Mouse (Mus musculus): ENCODE results near the gene Mctp1. TPM values are rescaled to one million over a fixed set of nuclear protein-coding genes. Genes with fewer than 3 reads are reported as not detected.

The Mctp1 gene
- polyA plus RNA-seq, 1 experiment, result 16.8 TPM

DNA sequence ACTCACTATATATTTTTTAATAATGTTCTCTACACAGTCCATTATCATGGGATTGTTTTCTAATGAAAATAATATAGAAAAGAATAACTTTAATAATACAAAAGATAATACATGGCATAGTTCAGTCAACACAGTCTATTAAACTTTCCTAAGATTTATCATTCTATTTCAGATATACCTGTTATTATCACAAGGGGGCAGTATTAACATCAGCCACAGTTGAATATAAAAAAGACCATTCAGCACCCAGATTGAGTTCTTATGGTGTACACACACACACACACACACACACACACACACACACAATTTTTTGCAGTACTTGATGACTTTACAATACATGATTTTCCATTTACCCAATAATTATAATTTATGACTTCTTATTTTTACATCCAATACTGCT is 31.0 kb downstream of the Mctp1 start:
- H3K27ac ChIP-seq (ENCODE audit: insufficient read depth, low read depth, low read length), result no peak overlapping the region
- H3K4me1 ChIP-seq (ENCODE audit: control insufficient read depth, insufficient read depth, low read length), result peaks cover 8% of the 10 kb centered on the region
- no peak for TF ChIP-seq POLR2A (IDR thresholded peaks at IDR 0.05; ENCODE audit: borderline replicate concordance, low read depth, low read length)
- TF ChIP-seq CTCF (IDR thresholded peaks at IDR 0.05; ENCODE audit: low read depth, low read length), result no peak
- H3K4me3 ChIP-seq (ENCODE audit: insufficient read depth, low read length), result no peak overlapping the region

DNA sequence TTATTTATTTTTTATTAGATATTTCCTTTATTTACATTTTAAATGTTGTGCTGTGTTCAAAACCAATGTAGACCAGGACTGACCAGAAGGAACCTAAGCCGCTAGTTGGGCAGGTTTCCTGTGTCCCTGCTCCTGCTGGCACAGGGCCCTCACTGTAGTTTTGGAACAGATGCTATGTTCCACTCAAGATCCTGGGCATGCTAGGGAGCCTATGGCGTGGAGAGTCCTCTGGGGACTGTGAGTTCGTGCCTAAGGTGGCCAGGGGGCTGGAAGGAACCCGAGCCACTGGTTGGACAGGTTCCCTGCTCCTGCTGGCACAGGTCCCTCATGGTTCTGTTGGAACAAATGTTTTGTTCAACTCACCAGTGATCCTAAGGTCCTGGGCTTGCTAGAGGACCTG is 35.8 kb downstream of the Mctp1 start:
- H3K4me3 ChIP-seq (ENCODE audit: insufficient read depth, low read length), result no peak overlapping the region
- H3K27ac ChIP-seq (ENCODE audit: insufficient read depth, low read depth, low read length), result no peak overlapping the region
- TF ChIP-seq CTCF (IDR thresholded peaks at IDR 0.05; ENCODE audit: low read depth, low read length) (no peak), POLR2A (IDR thresholded peaks at IDR 0.05; ENCODE audit: borderline replicate concordance, low read depth, low read length) (no peak)
- no peaks in the 10 kb centered on the region for H3K4me1 ChIP-seq (ENCODE audit: control insufficient read depth, insufficient read depth, low read length)

DNA sequence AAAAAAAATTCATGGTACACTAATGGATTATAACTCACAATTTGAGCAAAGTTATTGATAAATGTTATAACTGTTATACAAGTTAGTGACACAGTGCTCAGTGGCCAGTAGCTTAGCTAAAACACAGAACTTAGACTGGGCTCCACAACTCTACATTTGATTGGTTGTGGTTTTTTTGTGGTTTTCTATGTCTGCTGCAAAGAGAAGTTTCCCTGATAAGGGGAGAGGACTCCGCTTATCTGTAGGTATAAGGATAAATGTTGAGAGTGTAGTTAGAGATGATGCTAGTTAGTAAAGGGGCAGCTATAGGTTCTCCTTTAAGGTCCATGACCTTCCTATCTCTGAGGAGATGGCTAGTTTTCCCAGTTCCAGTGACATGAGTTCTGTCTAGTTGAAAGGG is 36.7 kb downstream of the Mctp1 start:
- Histone ChIP-seq H3K4me3 (ENCODE audit: insufficient read depth, low read length) (no peak overlapping the region), H3K4me1 (ENCODE audit: control insufficient read depth, insufficient read depth, low read length) (no peaks in the 10 kb centered on the region), H3K27ac (ENCODE audit: insufficient read depth, low read depth, low read length) (no peak overlapping the region)
- TF ChIP-seq CTCF (IDR thresholded peaks at IDR 0.05; ENCODE audit: low read depth, low read length) (no peak), POLR2A (IDR thresholded peaks at IDR 0.05; ENCODE audit: borderline replicate concordance, low read depth, low read length) (no peak)

DNA sequence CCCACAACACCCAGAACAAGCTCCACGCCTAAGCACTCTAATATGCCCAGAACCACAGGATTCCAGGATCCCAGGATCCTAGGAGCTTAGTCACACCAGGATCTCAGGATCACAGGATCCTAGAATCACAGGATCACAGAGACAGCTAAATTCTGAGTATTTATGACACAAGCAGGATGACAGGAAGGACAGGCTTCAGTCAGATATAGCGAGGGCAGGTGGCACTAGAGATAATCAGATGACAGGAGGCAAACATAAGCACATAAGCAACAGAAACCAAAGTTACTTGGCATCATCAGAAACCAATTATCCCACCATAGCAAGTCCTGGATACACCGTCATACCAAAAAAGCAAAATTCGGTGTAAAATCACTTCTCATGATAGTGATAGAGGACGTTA is 37.8 kb downstream of the Mctp1 start:
- TF ChIP-seq CTCF (IDR thresholded peaks at IDR 0.05; ENCODE audit: low read depth, low read length) (no peak), POLR2A (IDR thresholded peaks at IDR 0.05; ENCODE audit: borderline replicate concordance, low read depth, low read length) (no peak)
- no peak overlapping the region for H3K4me3 ChIP-seq (ENCODE audit: insufficient read depth, low read length)
- no peak overlapping the region for H3K27ac ChIP-seq (ENCODE audit: insufficient read depth, low read depth, low read length)
- no peaks in the 10 kb centered on the region for H3K4me1 ChIP-seq (ENCODE audit: control insufficient read depth, insufficient read depth, low read length)

DNA sequence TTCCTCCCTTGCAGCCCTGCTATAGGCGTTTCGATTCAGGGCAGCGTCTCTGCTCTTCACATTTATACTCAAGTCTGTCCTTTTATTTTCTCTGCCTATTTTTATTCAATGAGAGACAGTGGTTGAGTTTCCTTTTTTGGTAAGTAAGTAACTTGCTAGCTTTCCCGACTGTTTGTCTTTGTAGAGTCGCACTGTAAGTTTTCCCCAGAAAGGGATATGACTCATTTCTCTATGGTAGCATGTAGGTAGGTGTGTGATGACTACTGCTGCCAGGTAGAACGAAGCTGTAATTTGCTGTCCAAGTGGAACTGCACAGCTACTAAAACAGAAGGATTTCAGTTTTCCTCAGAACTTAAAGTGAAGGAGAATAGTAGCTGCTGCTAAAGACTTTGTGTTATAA is 45.1 kb downstream of the Mctp1 start:
- H3K4me1 ChIP-seq (ENCODE audit: control insufficient read depth, insufficient read depth, low read length), result no peaks in the 10 kb centered on the region
- no peak overlapping the region for H3K27ac ChIP-seq (ENCODE audit: insufficient read depth, low read depth, low read length)
- TF ChIP-seq CTCF (IDR thresholded peaks at IDR 0.05; ENCODE audit: low read depth, low read length), result no peak
- TF ChIP-seq POLR2A (IDR thresholded peaks at IDR 0.05; ENCODE audit: borderline replicate concordance, low read depth, low read length), result no peak
- no peak overlapping the region for H3K4me3 ChIP-seq (ENCODE audit: insufficient read depth, low read length)

DNA sequence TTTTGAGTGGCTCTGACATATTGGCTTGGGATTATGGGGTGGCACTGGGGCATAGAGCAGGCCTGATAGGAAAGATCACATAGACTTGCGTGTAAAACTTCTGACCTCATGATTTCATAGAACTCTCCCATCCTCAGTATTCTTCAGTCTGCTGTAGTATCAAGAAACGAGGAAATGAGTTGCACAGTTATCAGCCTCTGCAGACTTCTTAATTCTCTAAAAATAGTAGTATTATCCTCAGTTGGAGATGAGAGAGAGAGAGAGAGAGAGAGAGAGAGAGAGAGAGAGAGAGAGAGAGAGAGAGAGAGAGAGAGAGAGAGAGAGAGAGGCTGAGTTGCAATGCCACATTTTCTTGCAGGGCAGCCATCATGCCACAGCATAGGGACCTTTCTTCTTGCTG is 45.6 kb downstream of the Mctp1 start:
- Histone ChIP-seq H3K4me3 (ENCODE audit: insufficient read depth, low read length) (no peak overlapping the region), H3K4me1 (ENCODE audit: control insufficient read depth, insufficient read depth, low read length) (no peaks in the 10 kb centered on the region), H3K27ac (ENCODE audit: insufficient read depth, low read depth, low read length) (no peak overlapping the region)
- TF ChIP-seq POLR2A (IDR thresholded peaks at IDR 0.05; ENCODE audit: borderline replicate concordance, low read depth, low read length) (no peak), CTCF (IDR thresholded peaks at IDR 0.05; ENCODE audit: low read depth, low read length) (no peak)

DNA sequence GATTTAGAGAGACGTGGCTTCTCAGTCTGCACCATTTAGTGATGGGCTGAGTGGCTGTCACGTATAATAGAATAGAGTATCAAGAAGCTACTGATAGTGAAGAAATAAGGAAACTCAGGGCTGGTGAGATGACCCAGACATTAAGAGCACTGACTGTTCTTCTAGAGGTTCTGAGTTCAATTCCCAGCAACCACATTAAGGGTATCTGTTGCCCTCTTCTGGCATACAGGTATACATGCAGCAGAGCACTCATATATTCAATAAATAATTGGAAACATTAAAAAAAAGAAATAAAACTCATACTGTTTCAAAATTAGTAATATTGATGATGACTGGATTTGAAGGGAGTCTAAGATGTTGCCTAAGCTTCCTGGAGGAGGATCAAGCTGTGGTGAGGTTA is 47.6 kb downstream of the Mctp1 start:
- H3K27ac ChIP-seq (ENCODE audit: insufficient read depth, low read depth, low read length), result no peak overlapping the region
- H3K4me1 ChIP-seq (ENCODE audit: control insufficient read depth, insufficient read depth, low read length), result peaks cover 5% of the 10 kb centered on the region; the same call in 1 of the 2 replicates
- no peak overlapping the region for H3K4me3 ChIP-seq (ENCODE audit: insufficient read depth, low read length)
- TF ChIP-seq POLR2A (IDR thresholded peaks at IDR 0.05; ENCODE audit: borderline replicate concordance, low read depth, low read length) (no peak), CTCF (IDR thresholded peaks at IDR 0.05; ENCODE audit: low read depth, low read length) (no peak)

DNA sequence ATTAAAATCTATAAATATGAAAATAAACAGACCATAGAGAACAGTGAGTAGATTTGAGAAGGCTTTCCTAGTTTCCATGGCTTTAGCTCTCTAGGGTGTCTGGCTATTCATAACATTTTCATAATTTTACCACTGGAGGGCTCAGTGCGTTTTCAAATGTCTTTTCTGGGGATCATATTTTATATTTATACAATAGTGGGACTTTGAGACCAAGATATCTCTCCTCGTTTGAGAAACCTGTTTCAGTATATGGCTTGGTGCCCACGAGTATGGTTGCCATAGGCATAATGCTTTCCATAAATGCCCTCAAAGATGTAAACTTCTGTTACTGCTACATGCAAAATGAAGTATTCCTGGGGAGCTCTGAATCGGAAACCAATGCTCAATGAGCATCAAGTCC is 49.1 kb downstream of the Mctp1 start:
- peaks cover 5% of the 10 kb centered on the region; the same call in 1 of the 2 replicates for H3K4me1 ChIP-seq (ENCODE audit: control insufficient read depth, insufficient read depth, low read length)
- TF ChIP-seq POLR2A (IDR thresholded peaks at IDR 0.05; ENCODE audit: borderline replicate concordance, low read depth, low read length), result no peak
- no peak for TF ChIP-seq CTCF (IDR thresholded peaks at IDR 0.05; ENCODE audit: low read depth, low read length)

DNA sequence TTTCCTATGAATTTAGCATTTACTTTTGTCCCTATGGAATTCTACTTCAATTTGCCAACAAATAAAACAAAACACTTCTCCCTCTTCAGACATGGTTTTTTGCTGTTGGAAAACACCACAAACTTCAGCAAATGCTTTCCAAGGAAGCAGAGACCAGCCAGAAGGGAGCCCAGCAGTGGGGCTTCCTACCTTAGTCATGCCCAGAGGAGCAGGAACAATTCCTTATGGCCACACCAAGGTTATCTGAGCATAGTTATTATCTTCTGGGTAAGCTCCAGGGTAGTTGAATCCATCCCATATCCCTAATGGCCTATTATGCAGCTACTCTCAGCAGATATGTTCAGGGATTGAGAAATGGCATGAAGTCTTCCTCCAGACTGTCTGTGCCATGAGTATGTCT is 52.1 kb downstream of the Mctp1 start:
- H3K27ac ChIP-seq (ENCODE audit: insufficient read depth, low read depth, low read length), result no peak overlapping the region
- H3K4me1 ChIP-seq (ENCODE audit: control insufficient read depth, insufficient read depth, low read length), result peaks cover 5% of the 10 kb centered on the region; the same call in 1 of the 2 replicates
- no peak for TF ChIP-seq CTCF (IDR thresholded peaks at IDR 0.05; ENCODE audit: low read depth, low read length)
- TF ChIP-seq POLR2A (IDR thresholded peaks at IDR 0.05; ENCODE audit: borderline replicate concordance, low read depth, low read length), result no peak
- no peak overlapping the region for H3K4me3 ChIP-seq (ENCODE audit: insufficient read depth, low read length)

More for the DNA sequence above, 49.1 kb downstream of the Mctp1 start:
- Histone ChIP-seq H3K27ac (ENCODE audit: insufficient read depth, low read depth, low read length) (no peak overlapping the region), H3K4me3 (ENCODE audit: insufficient read depth, low read length) (no peak overlapping the region)

DNA sequence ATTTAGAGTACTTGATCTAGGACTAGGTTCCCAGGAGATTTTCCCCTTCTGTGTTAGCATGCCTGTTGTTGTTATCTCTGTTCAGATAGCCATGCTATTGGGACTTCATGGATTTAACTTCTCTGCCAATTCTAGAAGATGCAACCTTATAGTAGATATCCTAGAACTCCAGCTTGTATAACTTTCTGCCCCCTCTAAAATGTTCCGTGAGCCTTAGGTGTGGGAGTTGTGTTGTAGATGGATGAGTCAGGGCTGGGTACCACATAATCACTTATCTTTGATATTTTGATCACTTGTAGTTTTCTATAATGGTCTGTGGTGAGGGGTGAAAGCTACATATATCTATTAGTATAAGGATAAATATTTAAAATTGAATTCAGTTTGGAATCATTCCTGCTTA is 54.4 kb downstream of the Mctp1 start:
- H3K4me3 ChIP-seq (ENCODE audit: insufficient read depth, low read length), result no peak overlapping the region
- no peak overlapping the region for H3K27ac ChIP-seq (ENCODE audit: insufficient read depth, low read depth, low read length)

DNA sequence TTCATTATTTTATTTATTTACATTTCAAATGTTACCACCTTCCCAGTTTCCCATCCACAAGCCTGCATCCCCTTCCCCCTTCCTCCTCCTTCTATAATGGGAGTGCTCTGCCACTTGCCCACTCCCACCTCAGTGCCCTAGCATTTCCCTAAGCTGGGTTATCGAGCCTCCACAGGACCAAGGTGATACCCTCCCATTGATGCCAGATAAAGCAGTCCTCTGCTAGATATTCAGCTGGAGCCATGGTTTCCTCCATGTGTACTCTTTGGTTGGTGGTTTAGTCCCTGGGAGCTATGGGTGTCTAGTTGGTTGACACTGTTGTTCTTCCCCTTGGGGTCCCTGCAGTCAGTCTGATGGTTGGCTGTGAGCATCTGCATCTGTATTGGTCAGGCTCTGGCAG is 61.7 kb downstream of the Mctp1 start:
- no peak overlapping the region for H3K4me3 ChIP-seq (ENCODE audit: insufficient read depth, low read length)
- TF ChIP-seq POLR2A (IDR thresholded peaks at IDR 0.05; ENCODE audit: borderline replicate concordance, low read depth, low read length) (no peak), CTCF (IDR thresholded peaks at IDR 0.05; ENCODE audit: low read depth, low read length) (no peak)
- no peaks in the 10 kb centered on the region for H3K4me1 ChIP-seq (ENCODE audit: control insufficient read depth, insufficient read depth, low read length)
- H3K27ac ChIP-seq (ENCODE audit: insufficient read depth, low read depth, low read length), result no peak overlapping the region

More for the DNA sequence above, 54.4 kb downstream of the Mctp1 start:
- TF ChIP-seq POLR2A (IDR thresholded peaks at IDR 0.05; ENCODE audit: borderline replicate concordance, low read depth, low read length), result no peak
- H3K4me1 ChIP-seq (ENCODE audit: control insufficient read depth, insufficient read depth, low read length), result peaks cover 5% of the 10 kb centered on the region; the same call in 1 of the 2 replicates
